Mouse (Mus musculus) splenic B cell, adult 2 months (primary cell): ENCODE data around the gene Klhl25.
"Not testable (repeated sequence)": the region's sequence is repeated elsewhere in the genome, so short reads cannot be mapped to it uniquely, and the experiment has no call there.

ENCODE experiments used
- DNase-seq: peaks from one replicate; pipeline ENCODE4 v3.0.0-alpha.2; 2011; ENCODE audit warnings: low read depth, low spot score
- H3K27me3 ChIP-seq: 2 replicates; pipeline ENCODE4 v1.6.1; 2012; ENCODE audit warnings: mild to moderate bottlenecking, low read length, moderate library complexity, mixed read lengths; ENCODE audit not compliant: control insufficient read depth, poor library complexity, insufficient read depth, severe bottlenecking
- H3K36me3 ChIP-seq: 2 replicates; pipeline ENCODE4 v1.6.1; 2012; ENCODE audit warnings: mild to moderate bottlenecking, low read length, moderate library complexity, mixed read lengths; ENCODE audit not compliant: control insufficient read depth, poor library complexity, insufficient read depth, severe bottlenecking

Klhl25 gene

GRCm38 (mm10) chr7:75915550-75915949 lies 67.4 kb downstream of the Klhl25 start:
- H3K36me3 ChIP-seq, H3K27me3 ChIP-seq, DNase-seq: not testable (repeated sequence)

GRCm38 (mm10) chr7:75917662-75918061 lies 69.6 kb downstream of the Klhl25 start:
- Histone ChIP-seq H3K27me3 (no peaks in the 10 kb centered on the region), H3K36me3 (no peaks in the 10 kb centered on the region)
- no peak for DNase-seq

- DNase-seq, H3K36me3 ChIP-seq, H3K27me3 ChIP-seq: not testable (repeated sequence)
Measured at GRCm38 (mm10) chr7:75919745-75920144, 71.6 kb downstream of the Klhl25 start.
